Mouse (Mus musculus) hindbrain, postnatal 0 days (tissue): Measurements from ENCODE around the gene Npr2. TPM values are rescaled to one million over a fixed set of nuclear protein-coding genes. Genes with fewer than 3 reads are reported as not detected.
A peak's percentile ranks its signal among the peaks of the same experiment; 100 is the strongest.

Source experiments
- ATAC-seq: fragments of 200-750 bp; cut with Nextera tagmentation; 2 replicates; pipeline ENCODE4 v1.8.0; 2017; ENCODE audit warnings: mild to moderate bottlenecking, moderate TSS enrichment, moderate library complexity
- DNase-seq: peaks from one replicate; pipeline ENCODE4 v3.0.0-alpha.2; 2015; ENCODE audit warnings: low spot score
- H3K27ac ChIP-seq: fragments of 300-500 bp; sonication (generic); 2 replicates; pipeline ENCODE4 v1.5.1; 2014; ENCODE audit warnings: mild to moderate bottlenecking
- H3K27me3 ChIP-seq: fragments of 300-500 bp; sonication (generic); 2 replicates; pipeline ENCODE4 v1.6.1; 2014; ENCODE audit warnings: low read length, mixed read lengths; ENCODE audit not compliant: insufficient read depth
- H3K36me3 ChIP-seq: fragments of 300-500 bp; sonication (generic); 2 replicates; pipeline ENCODE4 v1.6.1; 2014; ENCODE audit warnings: low read length, mixed read lengths; ENCODE audit not compliant: insufficient read depth
- H3K4me1 ChIP-seq: fragments of 300-500 bp; sonication (generic); 2 replicates; pipeline ENCODE4 v1.6.1; 2014; ENCODE audit warnings: antibody characterized with exemption, low read length, mixed read lengths; ENCODE audit not compliant: insufficient read depth
- H3K4me2 ChIP-seq: fragments of 300-500 bp; sonication (generic); 2 replicates; pipeline ENCODE4 v1.6.1; 2014; ENCODE audit warnings: low read depth, mild to moderate bottlenecking, low read length, moderate library complexity, mixed read lengths
- H3K4me3 ChIP-seq: fragments of 300-500 bp; sonication (generic); 2 replicates; pipeline ENCODE4 v1.5.1; 2014; ENCODE audit warnings: low read length
- H3K9ac ChIP-seq: fragments of 300-500 bp; sonication (generic); replicated peaks from 2 replicates; pipeline ENCODE4 v1.6.1; 2014; ENCODE audit warnings: mild to moderate bottlenecking, low read length, moderate library complexity, mixed read lengths
- H3K9me3 ChIP-seq: fragments of 300-500 bp; sonication (generic); 2 replicates; pipeline ENCODE4 v1.6.1; 2016; ENCODE audit warnings: low read length, mixed read lengths
- CTCF ChIP-seq: IDR thresholded peaks from 2 replicates; pipeline ENCODE4 v1.5.1; 2016; ENCODE audit warnings: antibody characterized with exemption, control low read depth, low read depth
- WGBS: fragments of 180-500 bp; shearing (Covaris S2); extraction: QIAGEN DNeasy Blood & Tissue Kit; methylation state at CpG from one replicate; pipeline ENCODE4 v1.1.7; 2014; 5-methylcytosine and 5-hydroxymethylcytosine counted together
- polyA plus RNA-seq: library from polyadenylated mRNA; unstranded; fragments of >200 nt; fragmentation: Nextera tagmentation; extraction: Ambion mirVana; gene quantifications from 2 replicates; pipeline ENCODE4 v1.2.1, GENCODE M21; 2015
- total RNA-seq: library from RNA; depleted of rRNA; stranded (reverse); fragments of >200 nt; gene quantifications from 2 replicates; pipeline ENCODE4 v1.2.3, GENCODE M21; 2014

The Npr2 gene
- total and polyA plus RNA-seq, 2 experiments from 2014 or later, result 8.9 to 41.3 TPM

DNA sequence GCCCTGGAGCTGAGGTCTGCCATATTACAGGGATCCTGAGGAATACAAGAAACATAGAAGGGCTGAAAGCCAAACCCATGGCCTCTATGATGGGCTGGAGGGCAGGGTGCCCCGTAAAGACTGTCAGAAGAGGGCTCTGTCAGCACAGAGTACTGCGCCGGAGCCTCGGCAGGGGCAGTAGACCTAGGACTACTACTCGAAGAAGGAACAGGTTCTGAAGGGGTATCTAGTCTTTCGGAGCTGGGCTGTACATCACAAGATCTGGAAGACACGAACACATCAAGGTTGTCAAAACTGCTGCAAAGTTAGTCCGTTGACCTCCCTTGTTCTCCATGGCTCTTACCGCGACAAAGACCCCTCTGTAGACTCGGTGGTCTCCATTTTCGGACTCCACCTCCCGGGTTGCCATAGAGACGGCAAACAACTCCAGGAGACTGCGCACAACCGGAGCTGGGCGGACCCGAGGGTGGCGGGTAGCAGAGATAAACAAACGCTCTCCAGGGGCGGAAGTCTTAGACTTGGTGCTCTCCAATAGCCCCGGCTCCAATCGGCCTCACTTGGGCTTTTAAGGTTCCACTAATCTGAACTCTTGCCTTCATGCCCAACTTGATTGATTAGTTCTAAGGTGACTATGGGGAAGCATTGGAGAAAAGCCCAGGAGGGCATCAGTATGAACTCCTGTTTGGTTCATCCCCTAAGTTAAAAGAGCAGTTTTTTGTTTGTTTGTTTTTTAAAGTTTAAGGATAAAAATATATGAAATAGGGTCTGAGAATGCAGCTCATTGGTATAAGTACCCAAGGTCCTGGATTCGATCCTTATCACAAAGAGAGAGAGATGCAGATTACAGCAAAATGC, 21.7 kb downstream of the Npr2 start, which contains the start of gene Spag8:
Gene Spag8, minus strand, starts transcription at position 434 of the 855 bp plus-strand sequence.
- peaks cover 3% of the 10 kb centered on the region; the same call in 1 of the 2 replicates for H3K36me3 ChIP-seq
- H3K4me1 ChIP-seq, result no peaks in the 10 kb centered on the region
- ATAC-seq (0 out of 2 replicates have a peak, but pooled peaks have one; percentile 21), DNase-seq (peak; percentile 79)
- peak within 1 kb of the TSS; percentile 19 for H3K4me3 ChIP-seq
- no peaks in the 10 kb centered on the region for H3K9me3 ChIP-seq
- TF ChIP-seq CTCF, result no peak
- peak within 1 kb of the TSS; percentile 47 for H3K4me2 ChIP-seq
- H3K9ac ChIP-seq, result no peak within 1 kb of the TSS
- WGBS, result 12% methylated on average over 24 of the region's 24 CpGs
- no peaks in the 10 kb centered on the region for H3K27me3 ChIP-seq
- peak within 1 kb of the TSS; percentile 57 for H3K27ac ChIP-seq

DNA sequence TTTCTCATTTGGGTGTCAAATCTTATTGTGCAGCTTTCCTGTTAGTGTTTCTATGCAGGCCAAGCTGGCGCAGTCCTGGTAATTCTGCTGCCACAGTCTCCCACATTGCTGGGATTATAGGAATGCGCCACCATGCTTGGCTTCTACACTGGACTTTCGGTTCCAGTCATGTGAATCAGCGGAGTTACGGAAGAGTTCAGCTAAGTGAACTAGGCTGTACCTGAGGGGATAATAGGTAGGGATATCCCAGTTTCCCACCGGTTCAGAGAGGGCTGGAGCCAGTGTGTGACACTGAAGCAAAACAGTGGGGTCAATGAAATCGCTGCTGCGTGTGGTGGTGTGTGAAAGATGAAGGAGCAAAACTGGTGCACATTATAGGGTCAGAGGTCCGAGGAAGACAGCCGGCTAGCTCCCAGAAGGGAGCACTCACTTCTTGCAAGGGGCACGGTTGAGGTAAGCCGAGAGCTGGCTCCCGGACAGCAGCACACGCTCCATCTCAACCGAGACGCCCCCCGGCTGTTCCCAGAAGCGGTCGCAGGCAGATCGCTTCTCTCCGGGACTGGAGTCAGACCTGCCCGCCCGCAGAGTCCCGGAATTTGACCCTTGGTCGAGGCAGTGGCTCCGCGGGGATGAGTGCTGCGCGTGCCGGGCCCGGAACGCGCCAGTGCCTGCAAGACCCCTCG, 24.1 kb downstream of the Npr2 start:
- Histone ChIP-seq H3K27ac (peak overlapping the region; percentile 97), H3K4me1 (no peaks in the 10 kb centered on the region), H3K27me3 (no peaks in the 10 kb centered on the region), H3K9ac (peak overlapping the region; percentile 91), H3K4me3 (peak overlapping the region; percentile 84), H3K36me3 (no peaks in the 10 kb centered on the region), H3K4me2 (peak overlapping the region; percentile 70), H3K9me3 (no peaks in the 10 kb centered on the region)
- DNase-seq (no peak), ATAC-seq (peak; percentile 48)
- WGBS, result 5% methylated on average over 34 of the region's 34 CpGs
- TF ChIP-seq CTCF, result no peak

DNA sequence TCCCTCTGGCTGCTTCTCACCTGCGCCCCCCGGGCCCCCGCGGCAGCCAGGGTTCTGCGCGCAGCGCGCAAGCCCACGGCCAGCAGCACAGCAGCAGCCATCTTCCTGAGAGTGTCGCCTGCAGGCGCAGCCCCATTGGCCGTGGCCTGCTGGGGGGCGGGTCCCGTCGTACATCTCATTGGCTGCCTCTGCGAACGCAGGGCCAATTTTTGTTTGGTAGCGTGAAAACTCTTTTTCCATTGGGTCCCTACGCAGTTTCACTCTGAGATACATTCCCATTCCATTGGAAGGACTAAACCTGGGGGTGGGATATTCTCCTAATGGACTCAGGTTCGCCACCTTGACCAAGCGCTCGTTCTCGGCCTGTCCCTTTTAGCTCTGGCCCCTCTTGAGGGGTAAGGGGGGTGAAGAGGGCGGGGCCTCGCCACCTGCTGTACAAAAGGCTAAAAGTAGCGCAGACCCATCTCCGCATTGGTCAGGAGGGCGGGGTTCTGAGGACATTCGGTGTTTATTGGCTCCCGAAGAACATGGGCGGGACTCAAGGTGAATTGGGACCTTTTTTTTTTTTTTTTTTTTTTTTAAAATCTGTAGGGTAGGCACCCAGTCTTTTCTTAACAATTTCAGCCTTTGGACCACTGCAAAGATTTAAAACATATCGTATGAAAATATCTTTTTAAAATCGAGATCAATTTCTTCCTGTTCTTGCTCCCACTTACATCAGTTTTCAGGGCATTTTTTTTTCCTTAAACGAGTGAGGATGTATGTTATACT, 24.8 kb downstream of the Npr2 start, which contains the start of gene Hint2:
Gene Hint2, minus strand, starts transcription at position 128 of the 771 bp plus-strand sequence.
- Histone ChIP-seq H3K4me2 (peak within 1 kb of the TSS; percentile 70), H3K36me3 (no peaks in the 10 kb centered on the region), H3K27ac (peak within 1 kb of the TSS; percentile 97), H3K9me3 (no peaks in the 10 kb centered on the region), H3K27me3 (no peaks in the 10 kb centered on the region), H3K4me1 (no peaks in the 10 kb centered on the region), H3K4me3 (peak within 1 kb of the TSS; percentile 84), H3K9ac (peak within 1 kb of the TSS; percentile 91)
- ATAC-seq (peak; percentile 97), DNase-seq (peak; percentile 99)
- WGBS, result under 1% methylated on average over 34 of the region's 34 CpGs
- no peak; the same call in 1 of the 2 replicates for TF ChIP-seq CTCF

GRCm38 (mm10) chr4:43657146-43657545, 25.4 kb downstream of the Npr2 start:
- peak; percentile 26 for DNase-seq
- Histone ChIP-seq H3K9ac (peak overlapping the region; percentile 91; the same call in 1 of the 2 replicates), H3K27ac (0 out of 2 replicates have a peak overlapping the region, but pooled peaks have one; percentile 48), H3K4me3 (peak overlapping the region; percentile 84), H3K36me3 (no peaks in the 10 kb centered on the region), H3K27me3 (no peaks in the 10 kb centered on the region), H3K4me1 (no peaks in the 10 kb centered on the region), H3K4me2 (peak overlapping the region; percentile 70), H3K9me3 (no peaks in the 10 kb centered on the region)
- TF ChIP-seq CTCF, result peak; percentile 38; the same call in 1 of the 2 replicates
- ATAC-seq, result no peak
- 66% methylated on average over 4 of the region's 4 CpGs for WGBS

GRCm38 (mm10) chr4:43666412-43666811, 34.7 kb downstream of the Npr2 start:
- ATAC-seq (no peak), DNase-seq (peak; percentile 23)
- no peak overlapping the region for H3K4me2 ChIP-seq
- peaks cover 15% of the 10 kb centered on the region for H3K4me1 ChIP-seq
- H3K27ac ChIP-seq, result no peak overlapping the region
- H3K9me3 ChIP-seq, result no peaks in the 10 kb centered on the region
- no peak overlapping the region for H3K9ac ChIP-seq
- peak; percentile 52 for TF ChIP-seq CTCF
- no peak overlapping the region for H3K4me3 ChIP-seq
- H3K27me3 ChIP-seq, result peaks cover 6% of the 10 kb centered on the region; the same call in 1 of the 2 replicates
- H3K36me3 ChIP-seq, result no peaks in the 10 kb centered on the region
- 32% methylated on average over 4 of the region's 4 CpGs for WGBS
